Mouse (Mus musculus): ENCODE results near the gene Rab1b. TPM values are rescaled to one million over a fixed set of nuclear protein-coding genes. Genes with fewer than 3 reads are reported as not detected.

Rab1b gene
- total and polyA plus RNA-seq, 3 experiments = 47.6 to 195 (median 90.4) TPM

- no peaks in the 10 kb centered on the region; the same call in 1 of the 2 replicates for H3K27me3 ChIP-seq (ENCODE audit: insufficient read depth, low read length)
- TF ChIP-seq CTCF (IDR thresholded peaks at IDR 0.05; ENCODE audit: low read depth, low read length) = no peak
- no peak for TF ChIP-seq POLR2AphosphoS5 (IDR thresholded peaks at IDR 0.05; ENCODE audit: insufficient replicate concordance, low read depth, low read length)
- no peak for TF ChIP-seq GATA2 (IDR thresholded peaks at IDR 0.05; ENCODE audit: borderline replicate concordance, low read depth, low read length)
- TF ChIP-seq GATA1 (IDR thresholded peaks at IDR 0.05; ENCODE audit: borderline replicate concordance, low read length) = no peak
- no peak for TF ChIP-seq TAL1 (conservative IDR thresholded peaks at IDR 0.05; ENCODE audit: low read depth, low read length)
- H3K36me3 ChIP-seq (replicated peaks) = peaks cover 77% of the 10 kb centered on the region
- no peaks in the 10 kb centered on the region for H3K9me3 ChIP-seq (replicated peaks)
- no peak overlapping the region for H3K4me3 ChIP-seq (ENCODE audit: low read depth, low read length)
- DNase-seq (ENCODE audit: low spot score) (no peak), ATAC-seq (ENCODE audit: extremely low read depth, insufficient number of reproducible peaks, low FRiP score, poor library complexity, severe bottlenecking) (no peak)
- peaks cover 8% of the 10 kb centered on the region for H3K4me1 ChIP-seq (ENCODE audit: insufficient read depth, low read depth, low read length)
These were observed 57.5 kb downstream of the Rab1b start for GRCm38 (mm10) chr19:5049325-5049724.

Other genes starting within 250 kb of the Rab1b start
Only the 20 nearest of the 22 such genes appear.
- gene Zdhhc24, start 228.4 kb downstream of the Rab1b start, total RNA-seq (2014; fragmentation: Nextera tagmentation) = 15.9 and 19.5 TPM in 2 replicates
- gene Zdhhc24, start 228.4 kb downstream of the Rab1b start, total RNA-seq (2017) = 13.9 and 15.7 TPM in 2 replicates
- gene Zdhhc24, start 228.4 kb downstream of the Rab1b start, polyA plus RNA-seq (2012) = 1.8 and 2.0 TPM in 2 replicates
- gene Bbs1, start 200.4 kb downstream of the Rab1b start, total RNA-seq (2014; fragmentation: Nextera tagmentation) = 5.2 and 5.5 TPM in 2 replicates
- 3.0 and 4.4 TPM in 2 replicates for gene Bbs1, start 200.4 kb downstream of the Rab1b start, total RNA-seq (2017)
- gene Bbs1, start 200.4 kb downstream of the Rab1b start, polyA plus RNA-seq (2012) = 5.6 and 8.7 TPM in 2 replicates
- gene Dpp3, start 178.8 kb downstream of the Rab1b start, total RNA-seq (2014; fragmentation: Nextera tagmentation) = 41.5 and 45.4 TPM in 2 replicates
- 47.3 and 54.2 TPM in 2 replicates for gene Dpp3, start 178.8 kb downstream of the Rab1b start, total RNA-seq (2017)
- 82.6 and 88.2 TPM in 2 replicates for gene Dpp3, start 178.8 kb downstream of the Rab1b start, polyA plus RNA-seq (2012)
- gene Peli3, start 163.9 kb downstream of the Rab1b start, total RNA-seq (2014; fragmentation: Nextera tagmentation) = not detected in 2 replicates
- 0.05 TPM in 1 of 2 replicates, not detected in the other for gene Peli3, start 163.9 kb downstream of the Rab1b start, total RNA-seq (2017)
- not detected in 2 replicates for gene Peli3, start 163.9 kb downstream of the Rab1b start, polyA plus RNA-seq (2012)
- 15.4 and 16.2 TPM in 2 replicates for gene Mrpl11, start 144.9 kb downstream of the Rab1b start, total RNA-seq (2014; fragmentation: Nextera tagmentation)
- 87.0 and 91.6 TPM in 2 replicates for gene Mrpl11, start 144.9 kb downstream of the Rab1b start, total RNA-seq (2017)
- 66.8 and 72.2 TPM in 2 replicates for gene Mrpl11, start 144.9 kb downstream of the Rab1b start, polyA plus RNA-seq (2012)
- 0.83 TPM in 1 of 2 replicates, not detected in the other for gene Npas4, start 116.8 kb downstream of the Rab1b start, total RNA-seq (2014; fragmentation: Nextera tagmentation)
- gene Npas4, start 116.8 kb downstream of the Rab1b start, total RNA-seq (2017) = 0.05 and 0.06 TPM in 2 replicates
- not detected in 2 replicates for gene Npas4, start 116.8 kb downstream of the Rab1b start, polyA plus RNA-seq (2012)
- 4.3 and 5.8 TPM in 2 replicates for gene Slc29a2, start 83.2 kb downstream of the Rab1b start, total RNA-seq (2014; fragmentation: Nextera tagmentation)
- 1.7 and 1.8 TPM in 2 replicates for gene Slc29a2, start 83.2 kb downstream of the Rab1b start, total RNA-seq (2017)
- 5.5 and 5.9 TPM in 2 replicates for gene Slc29a2, start 83.2 kb downstream of the Rab1b start, polyA plus RNA-seq (2012)
- 5.9 and 7.2 TPM in 2 replicates for gene B4gat1, start 68.2 kb downstream of the Rab1b start, total RNA-seq (2014; fragmentation: Nextera tagmentation)
- gene B4gat1, start 68.2 kb downstream of the Rab1b start, total RNA-seq (2017) = 1.7 and 3.4 TPM in 2 replicates
- 8.4 and 8.9 TPM in 2 replicates for gene B4gat1, start 68.2 kb downstream of the Rab1b start, polyA plus RNA-seq (2012)
- 0.60 TPM in 1 of 2 replicates, not detected in the other for gene AC124502.3, start 68.2 kb downstream of the Rab1b start, total RNA-seq (2014; fragmentation: Nextera tagmentation)
- gene AC124502.3, start 68.2 kb downstream of the Rab1b start, total RNA-seq (2017) = 4.6 and 6.6 TPM in 2 replicates
- gene AC124502.3, start 68.2 kb downstream of the Rab1b start, polyA plus RNA-seq (2012) = 0.33 and 0.34 TPM in 2 replicates
- 10.8 and 15.4 TPM in 2 replicates for gene Brms1, start 65.7 kb downstream of the Rab1b start, total RNA-seq (2014; fragmentation: Nextera tagmentation)
- 16.4 and 18.8 TPM in 2 replicates for gene Brms1, start 65.7 kb downstream of the Rab1b start, total RNA-seq (2017)
- gene Brms1, start 65.7 kb downstream of the Rab1b start, polyA plus RNA-seq (2012) = 65.6 and 88.7 TPM in 2 replicates
- gene Rin1, start 56.6 kb downstream of the Rab1b start, total RNA-seq (2014; fragmentation: Nextera tagmentation) = 0.68 and 1.8 TPM in 2 replicates
- 0.22 and 0.41 TPM in 2 replicates for gene Rin1, start 56.6 kb downstream of the Rab1b start, total RNA-seq (2017)
- gene Rin1, start 56.6 kb downstream of the Rab1b start, polyA plus RNA-seq (2012) = 0.30 and 0.72 TPM in 2 replicates
- not detected in 2 replicates for gene Cd248, start 39.0 kb downstream of the Rab1b start, total RNA-seq (2014; fragmentation: Nextera tagmentation)
- gene Cd248, start 39.0 kb downstream of the Rab1b start, total RNA-seq (2017) = not detected in 2 replicates
- gene Cd248, start 39.0 kb downstream of the Rab1b start, polyA plus RNA-seq (2012) = not detected in 2 replicates
- not detected in 2 replicates for gene Tmem151a, start 21.5 kb downstream of the Rab1b start, total RNA-seq (2014; fragmentation: Nextera tagmentation)
- 0.06 and 0.16 TPM in 2 replicates for gene Tmem151a, start 21.5 kb downstream of the Rab1b start, total RNA-seq (2017)
- not detected in 2 replicates for gene Tmem151a, start 21.5 kb downstream of the Rab1b start, polyA plus RNA-seq (2012)
- 44.2 and 55.9 TPM in 2 replicates for gene Yif1a, start 18.5 kb downstream of the Rab1b start, total RNA-seq (2014; fragmentation: Nextera tagmentation)
- 12.8 and 19.7 TPM in 2 replicates for gene Yif1a, start 18.5 kb downstream of the Rab1b start, total RNA-seq (2017)
- 11.3 and 11.5 TPM in 2 replicates for gene Yif1a, start 18.5 kb downstream of the Rab1b start, polyA plus RNA-seq (2012)
- gene Cnih2, start 8.6 kb downstream of the Rab1b start, total RNA-seq (2014; fragmentation: Nextera tagmentation) = 0.53 and 2.1 TPM in 2 replicates
- not detected in 2 replicates for gene Cnih2, start 8.6 kb downstream of the Rab1b start, total RNA-seq (2017)
- 1.6 and 1.9 TPM in 2 replicates for gene Cnih2, start 8.6 kb downstream of the Rab1b start, polyA plus RNA-seq (2012)
- gene Klc2, start 11.5 kb upstream of the Rab1b start, total RNA-seq (2014; fragmentation: Nextera tagmentation) = 6.8 and 10.7 TPM in 2 replicates
- gene Klc2, start 11.5 kb upstream of the Rab1b start, total RNA-seq (2017) = 2.6 and 3.4 TPM in 2 replicates
- gene Klc2, start 11.5 kb upstream of the Rab1b start, polyA plus RNA-seq (2012) = 8.2 and 10.1 TPM in 2 replicates
- gene Pacs1, start 166.0 kb upstream of the Rab1b start, total RNA-seq (2014; fragmentation: Nextera tagmentation) = 49.8 and 53.3 TPM in 2 replicates
- gene Pacs1, start 166.0 kb upstream of the Rab1b start, total RNA-seq (2017) = 9.8 TPM in 2 replicates
- 39.0 and 50.6 TPM in 2 replicates for gene Pacs1, start 166.0 kb upstream of the Rab1b start, polyA plus RNA-seq (2012)
- gene Sf3b2, start 188.4 kb upstream of the Rab1b start, total RNA-seq (2014; fragmentation: Nextera tagmentation) = 161 and 175 TPM in 2 replicates
- 233 and 253 TPM in 2 replicates for gene Sf3b2, start 188.4 kb upstream of the Rab1b start, total RNA-seq (2017)
- gene Sf3b2, start 188.4 kb upstream of the Rab1b start, polyA plus RNA-seq (2012) = 273 and 421 TPM in 2 replicates
- gene Gal3st3, start 191.3 kb upstream of the Rab1b start, total RNA-seq (2014; fragmentation: Nextera tagmentation) = not detected in 2 replicates
- gene Gal3st3, start 191.3 kb upstream of the Rab1b start, total RNA-seq (2017) = 0.16 TPM in 1 of 2 replicates, not detected in the other
- not detected in 2 replicates for gene Gal3st3, start 191.3 kb upstream of the Rab1b start, polyA plus RNA-seq (2012)
- not detected in 2 replicates for gene Catsper1, start 228.7 kb upstream of the Rab1b start, total RNA-seq (2014; fragmentation: Nextera tagmentation)
- gene Catsper1, start 228.7 kb upstream of the Rab1b start, total RNA-seq (2017) = not detected in 2 replicates
- gene Catsper1, start 228.7 kb upstream of the Rab1b start, polyA plus RNA-seq (2012) = not detected in 2 replicates

All from G1E (cell line).